Mouse (Mus musculus): ENCODE results near the gene Zfp385c.

Zfp385c gene

DNA sequence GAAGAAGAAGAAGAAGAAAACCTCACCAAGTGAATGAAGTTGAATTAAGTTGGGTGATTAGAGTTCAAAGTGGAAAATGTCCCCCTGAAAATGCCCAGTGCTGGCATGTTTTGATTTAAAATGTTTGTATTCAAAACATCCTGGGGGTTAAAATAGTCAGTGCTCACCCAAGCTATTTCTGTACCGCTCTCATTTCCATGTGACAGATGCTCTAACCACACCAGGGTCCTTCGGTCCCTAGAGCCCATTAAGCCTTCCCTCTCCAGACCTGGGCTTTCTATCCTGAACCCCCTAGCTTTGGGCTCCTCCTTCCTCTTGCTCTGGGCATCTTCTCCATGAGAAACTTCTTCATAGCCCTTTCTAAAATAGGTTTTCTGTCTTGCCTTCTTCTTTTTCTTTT lies 8.2 kb downstream of the Zfp385c start:
- CTCF ChIA-PET, result interaction anchor here in 2 of 4 experiments (0.6 to 1.5 kb wide), 2 partner anchors 11 to 38 kb away, joined by 3 to 6 read pairs; no protein-coding TSS in a partner anchor
- POLR2A ChIA-PET, result interaction anchor here in 3 of 4 experiments (0.6 to 3.2 kb wide), 5 partner anchors 8 to 258 kb away, joined by 3 to 15 read pairs (median 3); partner anchors contain the start of gene Zfp385c (in 1 of the 3)

DNA sequence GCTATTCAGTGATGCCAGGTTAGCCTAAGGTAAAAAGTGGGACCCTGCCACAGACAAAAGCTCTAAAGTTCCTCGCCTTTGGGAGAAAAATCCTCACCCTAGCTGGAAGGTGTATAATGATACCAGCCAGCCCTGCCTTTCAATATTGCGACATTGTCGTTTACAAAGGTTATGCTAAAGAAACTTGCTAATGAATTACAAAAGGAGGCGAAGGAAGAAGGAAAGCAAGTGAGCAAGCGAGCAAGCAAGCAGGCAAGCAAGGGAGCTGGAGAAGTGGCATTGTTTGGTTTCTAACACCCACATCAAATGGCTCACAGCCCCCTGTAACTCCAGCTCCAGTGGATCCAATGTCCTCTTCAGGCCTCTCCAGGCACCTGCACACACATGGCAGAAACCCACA lies 9.7 kb downstream of the Zfp385c start:
- ChIA-PET POLR2A (interaction anchor here (0.6 to 3.5 kb wide), 43 partner anchors 8 to 385 kb away, joined by 3 to 21 read pairs (median 5); partner anchors contain the start of genes Acly (in 2 of the 4), Dnajc7 (in 2 of the 4), Nkiras2 (in 2 of the 4) and Zfp385c (in 2 of the 4)), CTCF (interaction anchor here (0.5 to 2.2 kb wide), 17 partner anchors 10 to 123 kb away, joined by 3 to 10 read pairs (median 4); partner anchors contain the start of gene Zfp385c (in 2 of the 4))

DNA sequence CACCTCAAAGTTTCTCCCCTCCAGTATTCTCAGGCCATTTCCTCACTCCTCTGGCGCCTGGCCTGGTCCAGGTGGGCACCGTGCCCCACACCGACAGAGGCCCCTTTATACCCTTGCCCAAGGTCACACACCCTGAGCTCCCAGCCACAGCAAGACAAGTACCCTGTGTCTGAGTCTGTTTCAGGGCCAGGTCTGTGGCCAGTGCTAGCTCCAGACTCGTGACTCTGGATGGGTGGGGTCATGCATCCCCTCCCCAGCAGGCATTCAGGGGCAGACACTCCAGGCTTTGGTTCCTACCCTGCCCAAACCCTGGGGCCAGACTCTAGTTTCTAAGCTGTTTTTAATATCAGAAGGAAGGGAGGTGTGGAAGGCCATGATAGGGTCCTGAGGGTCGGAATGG lies 10.4 kb downstream of the Zfp385c start:
- ChIA-PET CTCF (interaction anchor here (0.5 to 2.4 kb wide), 15 partner anchors 10 to 122 kb away, joined by 3 to 10 read pairs (median 4); partner anchors contain the start of gene Zfp385c (in 2 of the 4)), POLR2A (interaction anchor here (0.6 to 3.5 kb wide), 47 partner anchors 9 to 384 kb away, joined by 3 to 21 read pairs (median 5); partner anchors contain the start of genes Acly (in 2 of the 4), Dnajc7 (in 2 of the 4), Nkiras2 (in 2 of the 4) and Zfp385c (in 2 of the 4))

DNA sequence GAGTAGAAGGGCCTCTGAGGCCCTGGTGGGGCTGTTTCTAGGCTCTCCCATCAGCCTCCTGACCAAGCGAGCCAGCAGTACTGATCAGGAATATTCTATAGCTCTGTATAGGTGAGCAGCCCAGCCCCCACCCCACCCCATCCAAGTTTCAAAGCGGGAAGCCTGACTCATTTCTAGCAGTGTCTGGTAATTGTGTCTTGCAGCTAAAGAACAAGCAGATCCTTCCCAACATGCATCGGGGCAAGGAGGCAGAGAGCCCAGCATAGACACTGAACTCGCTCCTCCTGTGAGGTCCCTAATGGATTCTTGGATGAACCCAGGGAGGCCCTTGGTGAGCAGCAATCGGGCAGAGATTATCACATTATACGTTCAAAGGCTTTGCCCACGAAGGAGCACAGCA lies 14.4 kb downstream of the Zfp385c start:
- POLR2A ChIA-PET, result interaction anchor here in 2 of 4 experiments (0.5 to 1.7 kb wide), 5 partner anchors 12 to 151 kb away, joined by 3 to 6 read pairs (median 4); partner anchors contain the start of gene Acly (in 1 of the 2)

DNA sequence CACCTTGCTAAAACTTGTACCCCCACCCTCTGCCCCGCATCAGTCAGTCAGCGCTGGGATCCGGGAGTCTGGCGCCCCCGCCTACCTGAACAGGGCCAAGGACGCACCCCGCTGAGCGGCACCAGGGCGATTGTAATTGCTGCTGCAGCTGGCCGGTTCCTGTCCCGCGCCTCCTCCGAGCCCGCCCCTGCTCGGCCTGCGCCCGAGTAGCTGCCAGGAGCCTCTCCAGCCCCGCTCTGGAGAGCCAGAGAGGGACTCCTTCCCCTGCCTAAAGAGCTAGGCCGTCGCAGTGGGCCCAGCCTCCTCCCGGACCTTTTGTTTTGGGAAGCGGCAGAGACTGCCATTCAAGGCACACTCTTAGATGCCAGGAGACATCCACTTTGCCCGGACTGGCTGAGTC lies 19.1 kb downstream of the Zfp385c start:
- ChIA-PET POLR2A (interaction anchor here (0.6 to 3.7 kb wide), 18 partner anchors 8 to 353 kb away, joined by 3 to 31 read pairs (median 4); partner anchors contain the start of genes Cnp (in 1 of the 4), Dnajc7 (in 1 of the 4), Hspb9 (in 1 of the 4) and Jup (in 1 of the 4)), CTCF (interaction anchor here in 2 of 4 experiments (0.5 to 1.5 kb wide), 12 partner anchors 16 to 192 kb away, joined by 3 to 6 read pairs (median 4); partner anchors contain the start of gene Dhx58 (in 1 of the 2))

More for the DNA sequence above, 14.4 kb downstream of the Zfp385c start:
- CTCF ChIA-PET, result interaction anchor here in 2 of 4 experiments (0.6 to 1.0 kb wide), 4 partner anchors 17 to 1740 kb away, joined by 3 to 5 read pairs (median 3); no protein-coding TSS in a partner anchor

DNA sequence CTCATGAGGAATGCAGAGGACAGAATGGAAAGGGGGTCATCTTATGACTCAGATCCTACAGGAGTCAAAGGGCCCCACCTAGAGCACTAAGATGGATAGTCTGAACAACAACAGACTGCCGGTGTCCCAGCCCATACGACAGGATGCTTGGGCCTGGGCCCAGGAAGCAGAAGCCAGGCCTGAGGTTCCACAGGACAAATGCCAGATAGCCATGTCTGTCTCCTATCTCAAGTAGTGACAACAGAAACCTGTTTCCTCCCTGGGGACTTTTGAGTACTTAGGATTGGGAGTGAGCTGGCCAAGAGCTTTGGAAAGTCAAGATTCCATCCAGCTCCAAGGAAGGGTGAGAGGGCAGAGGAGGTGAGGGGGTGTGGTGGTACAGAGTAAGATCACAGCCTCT lies 20.3 kb downstream of the Zfp385c start:
- ChIA-PET CTCF (interaction anchor here in 1 of 4 experiments (0.8 to 2.0 kb wide), 2 partner anchors 12 kb away, joined by 3 to 7 read pairs; no protein-coding TSS in a partner anchor), POLR2A (interaction anchor here in 2 of 4 experiments (1.1 to 3.7 kb wide), 8 partner anchors 10 to 52 kb away, joined by 3 to 31 read pairs (median 4); partner anchors contain the start of gene Dnajc7 (in 1 of the 2))

DNA sequence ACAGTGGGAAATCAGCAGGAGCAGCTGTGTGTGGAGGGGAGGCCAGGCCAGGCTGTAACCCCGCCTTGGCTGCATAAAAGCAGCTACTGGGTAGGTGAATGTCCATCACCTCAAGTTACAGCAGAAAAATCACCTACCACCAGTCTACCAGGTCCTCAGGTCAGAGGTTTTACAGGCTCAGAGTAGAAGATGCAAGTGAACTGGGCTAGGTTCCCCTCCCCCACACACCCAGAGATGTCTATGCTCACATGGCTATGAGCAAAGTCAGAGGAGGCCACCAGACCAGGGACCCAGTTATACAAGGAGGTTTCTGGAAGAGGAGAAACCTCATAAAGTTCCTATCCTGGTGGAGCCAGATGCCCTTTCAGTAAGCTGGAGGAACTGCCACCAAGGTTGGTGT lies 21.2 kb downstream of the Zfp385c start:
- CTCF ChIA-PET, result interaction anchor here in 2 of 4 experiments (1.0 to 2.0 kb wide), 2 partner anchors 11 to 25 kb away, joined by 3 to 7 read pairs; no protein-coding TSS in a partner anchor
- POLR2A ChIA-PET, result interaction anchor here in 2 of 4 experiments (0.6 to 3.7 kb wide), 6 partner anchors 10 to 21 kb away, joined by 3 to 31 read pairs (median 3); partner anchors contain the start of gene Zfp385c (in 1 of the 2)

DNA sequence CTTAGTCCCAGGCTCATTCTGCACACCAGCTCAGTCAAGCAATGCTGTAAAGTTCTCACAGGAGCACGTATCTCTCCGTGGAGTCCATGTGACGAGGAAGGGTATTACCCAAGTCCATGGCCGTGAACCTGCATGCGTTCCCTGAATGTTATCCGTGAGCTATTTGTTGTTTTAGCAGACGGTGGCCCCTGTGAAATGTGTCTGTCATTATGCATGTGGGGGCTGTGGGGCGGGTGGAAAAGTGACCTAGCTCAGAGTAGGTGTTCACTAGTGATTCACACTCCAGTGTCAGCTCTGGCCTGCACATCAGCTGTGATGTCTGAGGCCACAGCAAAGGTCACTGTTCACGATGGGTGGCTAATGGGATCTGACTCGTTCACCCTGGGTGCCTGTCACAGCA lies 32.4 kb downstream of the Zfp385c start:
- CTCF ChIA-PET, result interaction anchor here in 3 of 4 experiments (0.6 to 2.2 kb wide), 9 partner anchors 11 to 100 kb away, joined by 3 to 9 read pairs (median 3); partner anchors contain the start of gene Kcnh4 (in 1 of the 3)
- POLR2A ChIA-PET, result interaction anchor here in 3 of 4 experiments (0.6 to 4.6 kb wide), 14 partner anchors 8 to 1142 kb away, joined by 3 to 31 read pairs (median 4); partner anchors contain the start of genes Nkiras2 (in 2 of the 3) and Zfp385c (in 1 of the 3)

DNA sequence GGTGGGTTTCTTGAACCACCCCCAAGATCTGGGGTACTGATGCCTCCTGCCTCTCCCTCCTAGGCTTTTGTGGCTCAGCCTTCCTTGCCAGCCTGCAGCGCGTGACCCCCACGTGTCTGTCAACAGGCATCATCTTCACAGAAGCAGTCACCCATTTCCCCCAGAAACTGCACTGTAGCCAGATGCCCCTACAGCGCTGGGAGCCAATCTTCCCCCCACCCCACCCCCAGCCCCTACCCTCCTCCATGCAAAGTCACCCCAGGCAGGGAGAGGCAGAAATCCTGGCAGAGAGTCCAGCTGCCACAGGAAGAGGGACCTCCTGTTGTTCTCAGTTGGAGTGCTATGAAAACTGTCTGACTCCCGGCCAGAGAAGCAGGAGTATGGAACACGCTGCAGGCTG lies 35.8 kb downstream of the Zfp385c start:
- ChIA-PET POLR2A (interaction anchor here in 3 of 4 experiments (0.6 to 2.9 kb wide), 15 partner anchors 9 to 204 kb away, joined by 3 to 16 read pairs (median 4); partner anchors contain the start of genes Klhl11 (in 2 of the 3) and Zfp385c (in 1 of the 3)), CTCF (interaction anchor here (0.5 to 3.9 kb wide), 12 partner anchors 9 to 178 kb away, joined by 3 to 28 read pairs (median 4); no protein-coding TSS in a partner anchor)

DNA sequence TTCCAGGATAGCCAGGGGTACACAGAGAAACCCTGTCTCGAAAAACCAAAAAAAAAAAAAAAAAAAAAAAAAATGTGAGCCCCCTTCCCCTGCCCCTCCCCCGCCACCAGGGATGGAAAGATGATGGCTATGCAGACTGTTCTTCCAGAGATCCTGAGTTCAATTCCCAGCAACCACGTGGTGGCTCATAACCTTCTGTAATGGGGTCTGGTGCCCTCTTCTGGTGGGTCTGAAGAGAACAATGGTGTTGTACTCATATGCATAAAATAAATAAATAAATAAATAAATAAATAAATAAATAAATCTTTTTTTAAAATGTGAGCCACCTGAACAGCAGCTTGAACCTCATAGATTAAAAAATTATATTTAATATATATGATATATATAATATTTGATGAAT lies 36.7 kb downstream of the Zfp385c start:
- POLR2A ChIA-PET, result interaction anchor here in 2 of 4 experiments (0.8 to 2.9 kb wide), 11 partner anchors 9 to 336 kb away, joined by 3 to 16 read pairs (median 4); partner anchors contain the start of genes Dnajc7 (in 1 of the 2), Eif1 (in 1 of the 2), Klhl11 (in 1 of the 2) and Nkiras2 (in 1 of the 2)
- CTCF ChIA-PET, result interaction anchor here (0.6 to 3.9 kb wide), 8 partner anchors 8 to 333 kb away, joined by 3 to 28 read pairs (median 5); no protein-coding TSS in a partner anchor

DNA sequence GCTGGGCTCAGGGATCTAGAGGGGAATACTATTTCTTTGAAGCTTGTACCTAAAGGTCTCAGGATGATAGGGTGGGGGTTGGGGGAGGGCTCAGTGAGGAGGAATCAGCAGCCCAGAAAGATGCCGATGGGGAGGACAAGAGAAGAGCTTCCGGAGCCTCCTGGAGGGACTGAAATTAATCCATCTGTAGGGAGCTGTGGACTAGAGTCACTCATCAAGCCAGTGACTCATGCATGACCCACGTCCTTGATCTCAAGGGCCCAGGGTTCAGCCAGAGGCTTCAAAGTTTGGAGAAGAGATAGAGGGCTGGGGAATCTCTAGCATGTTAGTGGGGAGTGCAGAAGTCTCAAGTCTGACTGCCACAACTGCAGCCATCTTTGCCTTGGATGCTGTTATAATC lies 40.5 kb downstream of the Zfp385c start:
- POLR2A ChIA-PET, result interaction anchor here in 3 of 4 experiments (0.6 to 1.7 kb wide), 11 partner anchors 8 to 431 kb away, joined by 3 to 5 read pairs (median 3); partner anchors contain the start of gene Coasy (in 1 of the 3)
- CTCF ChIA-PET, result interaction anchor here in 3 of 4 experiments (0.6 to 5.2 kb wide), 5 partner anchors 11 to 148 kb away, joined by 3 to 34 read pairs (median 3); partner anchors contain the start of gene Acly (in 1 of the 3)

DNA sequence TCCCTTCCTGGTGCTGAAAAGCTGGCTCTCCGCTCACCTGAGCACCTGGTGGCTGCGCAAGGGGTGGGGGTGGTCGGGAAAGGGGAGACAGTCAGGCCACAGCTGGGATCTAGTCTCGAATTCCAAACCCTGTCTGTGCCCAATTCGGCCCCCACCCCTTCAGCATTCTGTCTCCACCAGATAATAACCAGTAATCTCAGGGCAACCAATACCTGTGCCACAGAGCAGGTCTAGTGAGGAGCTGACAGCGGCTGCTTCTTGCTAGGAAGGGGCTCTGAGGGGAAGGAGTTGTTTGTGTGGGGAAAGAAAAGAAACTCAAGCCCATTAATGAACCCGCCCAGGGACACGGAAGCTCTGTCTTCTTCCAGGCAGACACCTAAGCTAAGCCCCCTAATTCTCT lies 41.0 kb downstream of the Zfp385c start:
- POLR2A ChIA-PET, result interaction anchor here in 3 of 4 experiments (0.6 to 2.3 kb wide), 15 partner anchors 8 to 431 kb away, joined by 3 to 6 read pairs (median 3); partner anchors contain the start of genes Acly (in 1 of the 3), Coasy (in 1 of the 3) and Stat3 (in 1 of the 3)

DNA sequence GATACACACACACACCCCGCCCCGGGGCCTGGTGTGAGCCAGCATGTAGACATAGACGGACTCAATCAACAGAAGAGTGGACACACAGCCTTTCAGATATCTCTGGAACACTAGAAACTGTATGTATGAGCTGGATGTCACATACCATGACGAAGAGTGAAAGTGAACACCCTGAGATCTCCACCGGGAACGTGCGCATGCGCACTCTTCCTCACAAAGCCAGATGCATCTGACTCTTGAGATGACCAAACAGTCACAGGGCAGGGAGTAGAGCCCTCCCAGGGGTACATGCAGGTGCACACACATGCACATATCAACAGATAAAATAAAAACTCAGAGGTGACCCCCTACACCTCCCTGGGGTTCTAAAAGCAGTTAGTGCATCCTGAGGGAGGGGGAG lies 43.9 kb downstream of the Zfp385c start:
- CTCF ChIA-PET, result interaction anchor here in 2 of 4 experiments (0.9 to 2.8 kb wide), 3 partner anchors 8 to 47 kb away, joined by 3 to 28 read pairs (median 14); no protein-coding TSS in a partner anchor
- POLR2A ChIA-PET, result interaction anchor here in 2 of 4 experiments (0.9 to 1.5 kb wide), 3 partner anchors 12 to 34 kb away, joined by 3 read pairs; no protein-coding TSS in a partner anchor

More for the DNA sequence above, 41.0 kb downstream of the Zfp385c start:
- CTCF ChIA-PET, result interaction anchor here in 2 of 4 experiments (1.0 to 5.2 kb wide), 4 partner anchors 11 to 124 kb away, joined by 3 to 34 read pairs (median 4); partner anchors contain the start of gene Acly (in 1 of the 2)

DNA sequence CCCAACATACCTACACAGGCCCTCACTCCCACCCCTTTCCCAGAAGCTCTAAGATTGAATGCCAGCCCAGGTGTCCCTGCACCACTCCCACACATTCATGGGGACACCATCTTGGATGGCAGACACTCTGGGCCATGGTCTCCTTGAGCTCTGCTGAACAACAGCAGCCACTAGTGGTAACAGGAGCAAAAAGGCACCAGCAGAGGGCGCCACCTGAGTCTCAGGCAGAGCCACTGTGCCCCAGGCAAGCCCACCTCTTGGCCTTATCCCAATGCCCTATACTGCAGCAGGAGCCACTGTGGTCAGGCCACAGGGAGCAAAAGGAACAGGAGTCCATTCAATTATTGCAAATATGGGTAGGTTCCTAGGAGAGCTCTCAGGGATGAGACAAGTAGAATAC lies 46.0 kb downstream of the Zfp385c start:
- POLR2A ChIA-PET, result interaction anchor here in 3 of 4 experiments (0.6 to 1.3 kb wide), 13 partner anchors 9 to 708 kb away, joined by 3 to 8 read pairs (median 3); partner anchors contain the start of genes Dhx58 (in 1 of the 3), Hcrt (in 1 of the 3) and Zfp385c (in 1 of the 3)
- CTCF ChIA-PET, result interaction anchor here (0.5 to 2.8 kb wide), 61 partner anchors 9 to 392 kb away, joined by 3 to 28 read pairs (median 4); partner anchors contain the start of genes Zfp385c (in 2 of the 4), Acly (in 1 of the 4), Cavin1 (in 1 of the 4) and Dhx58 (in 1 of the 4)

DNA sequence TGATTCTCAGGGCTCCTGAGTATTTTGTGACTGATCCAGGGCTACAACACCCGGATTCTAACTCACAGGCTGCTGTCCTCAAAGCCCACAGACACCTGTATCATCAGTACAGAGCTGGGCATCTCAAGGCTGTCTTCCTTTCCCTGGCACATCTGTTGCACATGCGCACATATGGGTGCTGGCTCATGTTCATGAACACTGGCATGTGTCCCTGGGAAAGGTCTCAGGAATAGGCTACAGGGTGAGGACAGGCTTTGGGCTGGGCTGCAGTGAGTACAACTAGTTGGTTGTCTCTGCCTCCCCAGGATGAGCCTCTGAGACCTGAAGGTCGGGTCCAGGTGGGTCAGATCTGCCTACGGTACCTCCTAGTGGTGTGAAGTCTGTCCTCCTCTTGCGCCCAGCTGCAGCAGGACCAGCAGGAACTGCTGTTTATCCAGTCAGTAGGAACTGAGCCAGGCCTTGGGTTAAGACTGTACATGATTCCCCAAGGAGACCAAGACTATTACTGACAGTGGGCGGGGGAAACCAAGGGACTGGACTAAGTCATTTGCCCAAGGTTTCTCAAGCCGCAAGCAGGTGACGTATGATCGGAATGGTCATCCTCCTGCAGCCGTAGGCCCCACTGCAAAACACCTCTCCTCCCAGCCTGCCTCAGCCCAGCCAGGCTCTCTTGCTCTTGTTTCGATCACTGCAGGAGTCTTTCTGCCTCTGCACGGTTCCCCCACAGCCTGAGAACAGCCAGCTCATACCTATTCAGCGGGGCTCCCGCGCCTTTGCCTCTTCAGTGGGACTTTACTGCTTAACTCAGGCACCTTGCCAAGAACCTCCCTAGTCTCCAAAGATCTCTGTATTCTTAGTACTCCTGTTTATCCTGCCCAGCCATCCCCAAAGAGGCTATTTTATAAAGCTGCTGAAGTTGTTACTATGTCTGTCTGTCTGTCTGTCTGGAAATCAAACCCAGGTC lies 48.4 kb downstream of the Zfp385c start:
- ChIA-PET POLR2A (interaction anchor here in 1 of 4 experiments (1.2 to 1.3 kb wide), 2 partner anchors 38 to 48 kb away, joined by 3 read pairs; partner anchors contain the start of gene Zfp385c), CTCF (interaction anchor here in 2 of 4 experiments (0.7 to 1.1 kb wide), 3 partner anchors 10 to 314 kb away, joined by 3 to 5 read pairs (median 4); partner anchors contain the start of gene Zfp385c (in 1 of the 2))
